Mouse (Mus musculus): ENCODE data around the gene Rbfox3.

DNA sequence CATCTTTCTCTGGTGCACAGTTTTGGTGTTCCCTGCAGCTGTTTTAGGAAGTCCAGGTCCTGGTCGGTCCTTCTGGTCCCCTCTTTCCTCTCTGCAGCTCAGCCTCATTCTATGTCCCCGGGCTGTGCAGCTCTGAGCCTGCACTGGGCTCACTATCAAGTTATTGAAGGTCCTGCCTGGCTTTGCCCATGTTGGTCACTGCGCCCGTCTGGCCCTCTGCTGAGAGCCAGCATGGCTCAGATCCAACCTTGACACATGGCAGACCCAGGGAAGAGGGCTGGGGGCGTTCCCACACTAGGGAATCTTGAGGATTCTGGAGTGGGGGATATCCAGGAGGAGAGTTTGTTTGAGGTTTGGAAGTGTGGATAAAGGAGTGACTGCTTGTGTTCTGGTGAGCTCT, 312.7 kb downstream of the Rbfox3 start:
- TF ChIP-seq TCF12 (IDR thresholded peaks at IDR 0.05; ENCODE audit: insufficient read depth, poor library complexity, severe bottlenecking) (no peak), E2F4 (IDR thresholded peaks at IDR 0.05; ENCODE audit: insufficient read depth) (no peak), USF1 (IDR thresholded peaks at IDR 0.05; ENCODE audit: low read depth) (no peak), MAX (IDR thresholded peaks at IDR 0.05; ENCODE audit: low read depth) (no peak), POLR2A (IDR thresholded peaks at IDR 0.05; ENCODE audit: insufficient read length, low read depth) (no peak), MYOG (IDR thresholded peaks at IDR 0.05; ENCODE audit: control insufficient read depth in 1 of 3, insufficient read depth in 1 of 3, insufficient read length in 2 of 3, low read depth in 2 of 3) (no peak), MYOD1 (IDR thresholded peaks at IDR 0.05; ENCODE audit: control insufficient read depth in 1 of 3, insufficient read length in 2 of 3, low read depth in 2 of 3) (no peak), REST (IDR thresholded peaks at IDR 0.05; ENCODE audit: insufficient read depth, insufficient read length) (no peak), POLR2AphosphoS2 (IDR thresholded peaks at IDR 0.05; ENCODE audit: insufficient read length, low read depth) (no peak), SRF (IDR thresholded peaks at IDR 0.05; ENCODE audit: control insufficient read depth, insufficient read length, low read depth) (no peak)

Measured in myocyte (in vitro differentiated cells).